Mouse (Mus musculus): ENCODE measurements at regions not wholly inside any gene's neighbourhood (a gene's known extent, or its start where the extent isn't known, plus 50 kb on each side); places are given as distances from the start of the nearest gene placed in this dataset.
"Not testable (repeated sequence)": the region's sequence is repeated elsewhere in the genome, so short reads cannot be mapped to it uniquely, and the experiment has no call there.

DNA sequence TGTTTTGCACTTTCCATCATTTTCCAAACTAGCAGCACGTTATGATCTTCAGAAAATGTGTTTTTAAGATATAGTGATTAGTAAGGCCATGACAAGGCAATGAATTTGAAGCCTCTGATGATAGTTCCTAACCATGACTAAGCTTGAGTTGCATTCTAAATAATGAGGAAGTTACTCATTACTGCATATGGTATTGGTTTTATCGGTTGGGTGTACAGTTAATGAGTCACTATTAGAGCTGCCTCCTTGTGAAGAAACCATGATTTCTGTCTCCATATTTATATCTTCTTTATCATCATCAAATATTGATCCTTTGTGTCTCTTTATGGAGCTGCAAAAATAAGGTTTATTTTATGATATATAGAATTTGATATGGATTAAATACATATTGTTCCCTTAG lies 4763.5 kb upstream of the Gm7489 start:
- Histone ChIP-seq H3K9ac (ENCODE audit: low read depth, low read length, severe bottlenecking) (no peak overlapping the region), H3K27ac (replicated peaks; ENCODE audit: low read depth, low read length) (no peak overlapping the region), H3K9me3 (ENCODE audit: control insufficient read depth, low read length) (no peaks in the 10 kb centered on the region), H3K4me2 (replicated peaks; ENCODE audit: low read depth, low read length, severe bottlenecking) (no peak overlapping the region), H3K4me3 (replicated peaks; ENCODE audit: low read length) (no peak overlapping the region), H3K27me3 (ENCODE audit: control insufficient read depth, insufficient read depth, low read length) (no peaks in the 10 kb centered on the region), H3K36me3 (ENCODE audit: control insufficient read depth, insufficient read depth, low read length) (no peaks in the 10 kb centered on the region), H3K4me1 (ENCODE audit: control insufficient read depth, insufficient read depth, low read length) (no peaks in the 10 kb centered on the region)
- 76% methylated on average over 2 of the region's 2 CpGs for WGBS
- no peak for TF ChIP-seq POLR2A (IDR thresholded peaks at IDR 0.05; ENCODE audit: borderline replicate concordance, extremely low read depth, insufficient read depth, insufficient read length)
- DNase-seq (ENCODE audit: low spot score), result no peak
- ATAC-seq (ENCODE audit: low FRiP score, low read depth), result no peak

DNA sequence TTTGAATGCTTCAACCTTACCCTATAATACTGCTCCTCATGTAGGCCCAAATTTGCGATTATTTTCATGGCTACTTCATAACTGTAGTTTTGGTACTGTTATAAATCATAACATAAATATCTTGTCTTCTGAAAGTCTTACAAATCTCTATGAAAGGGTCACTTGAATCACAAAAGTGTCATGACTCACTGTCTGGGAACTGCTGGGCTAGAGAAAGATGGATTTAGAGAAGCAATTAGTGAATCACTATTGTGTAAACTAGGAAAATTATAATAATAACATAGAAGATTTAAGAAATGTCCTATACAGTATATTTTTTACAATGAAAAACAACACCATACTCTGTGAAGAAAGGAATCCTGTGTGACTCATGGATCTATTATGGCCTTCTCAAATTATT lies 4738.3 kb upstream of the Gm7489 start:
- Histone ChIP-seq H3K9me3 (ENCODE audit: control insufficient read depth, low read length) (no peaks in the 10 kb centered on the region), H3K36me3 (ENCODE audit: control insufficient read depth, insufficient read depth, low read length) (no peaks in the 10 kb centered on the region), H3K4me2 (replicated peaks; ENCODE audit: low read depth, low read length, severe bottlenecking) (no peak overlapping the region), H3K4me1 (ENCODE audit: control insufficient read depth, insufficient read depth, low read length) (no peaks in the 10 kb centered on the region), H3K27me3 (ENCODE audit: control insufficient read depth, insufficient read depth, low read length) (no peaks in the 10 kb centered on the region), H3K27ac (replicated peaks; ENCODE audit: low read depth, low read length) (no peak overlapping the region), H3K9ac (ENCODE audit: low read depth, low read length, severe bottlenecking) (no peak overlapping the region), H3K4me3 (replicated peaks; ENCODE audit: low read length) (no peak overlapping the region)
- no peak for ATAC-seq (ENCODE audit: low FRiP score, low read depth)
- 76% methylated on average over 1 of the region's 1 CpGs for WGBS
- DNase-seq (ENCODE audit: low spot score), result no peak
- TF ChIP-seq POLR2A (IDR thresholded peaks at IDR 0.05; ENCODE audit: borderline replicate concordance, extremely low read depth, insufficient read depth, insufficient read length), result no peak

DNA sequence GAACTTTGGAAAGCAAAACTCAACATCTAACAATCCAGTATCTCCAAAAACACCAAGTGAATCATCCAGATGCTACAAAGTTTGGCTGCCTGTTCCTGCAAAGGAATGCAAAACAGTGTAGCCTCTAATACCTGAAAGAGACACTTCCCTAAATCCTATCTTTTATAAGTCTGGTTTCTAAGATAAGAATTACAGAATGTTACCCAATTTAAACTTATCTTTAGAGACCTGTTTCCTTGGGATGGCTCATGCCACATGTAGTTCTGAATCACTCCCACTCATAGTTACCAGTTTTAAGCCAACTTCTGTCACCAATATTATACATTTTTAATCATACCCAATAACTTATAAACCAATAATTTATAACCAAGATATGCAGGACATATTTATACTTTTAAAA lies 4732.7 kb upstream of the Gm7489 start:
- DNase-seq (ENCODE audit: low spot score), result no peak
- H3K36me3 ChIP-seq (ENCODE audit: control insufficient read depth, insufficient read depth, low read length), result no peaks in the 10 kb centered on the region
- H3K4me1 ChIP-seq (ENCODE audit: control insufficient read depth, insufficient read depth, low read length), result no peaks in the 10 kb centered on the region
- H3K9me3 ChIP-seq (ENCODE audit: control insufficient read depth, low read length), result no peaks in the 10 kb centered on the region
- no peak for TF ChIP-seq POLR2A (IDR thresholded peaks at IDR 0.05; ENCODE audit: borderline replicate concordance, extremely low read depth, insufficient read depth, insufficient read length)
- no peak overlapping the region for H3K27ac ChIP-seq (replicated peaks; ENCODE audit: low read depth, low read length)
- no peaks in the 10 kb centered on the region for H3K27me3 ChIP-seq (ENCODE audit: control insufficient read depth, insufficient read depth, low read length)
- no peak overlapping the region for H3K4me3 ChIP-seq (replicated peaks; ENCODE audit: low read length)
- no peak for ATAC-seq (ENCODE audit: low FRiP score, low read depth)
- no peak overlapping the region for H3K4me2 ChIP-seq (replicated peaks; ENCODE audit: low read depth, low read length, severe bottlenecking)
- H3K9ac ChIP-seq (ENCODE audit: low read depth, low read length, severe bottlenecking), result no peak overlapping the region

DNA sequence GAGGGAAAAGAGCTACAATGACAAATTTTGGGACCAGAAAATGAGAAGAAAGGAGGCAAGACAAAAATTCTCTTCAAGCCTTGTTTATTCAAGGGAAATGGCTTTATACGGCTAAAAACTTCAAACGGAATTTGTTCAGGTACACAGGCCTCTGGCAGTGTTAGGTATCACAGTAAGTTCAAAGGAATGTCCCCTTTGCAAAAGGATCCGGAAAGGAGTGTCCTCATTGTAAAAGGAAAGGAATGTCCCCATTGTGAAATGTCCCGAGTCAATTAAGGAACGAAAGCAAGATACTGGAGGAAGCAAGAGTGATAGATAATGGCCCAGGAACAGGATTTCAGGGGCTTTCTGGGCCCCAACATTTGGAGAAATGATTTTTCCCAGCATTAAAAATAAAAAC lies 4730.7 kb upstream of the Gm7489 start:
- Histone ChIP-seq H3K4me3 (replicated peaks; ENCODE audit: low read length) (no peak overlapping the region), H3K9ac (ENCODE audit: low read depth, low read length, severe bottlenecking) (no peak overlapping the region), H3K27me3 (ENCODE audit: control insufficient read depth, insufficient read depth, low read length) (no peaks in the 10 kb centered on the region), H3K4me1 (ENCODE audit: control insufficient read depth, insufficient read depth, low read length) (no peaks in the 10 kb centered on the region), H3K4me2 (replicated peaks; ENCODE audit: low read depth, low read length, severe bottlenecking) (no peak overlapping the region), H3K27ac (replicated peaks; ENCODE audit: low read depth, low read length) (no peak overlapping the region), H3K9me3 (ENCODE audit: control insufficient read depth, low read length) (no peaks in the 10 kb centered on the region), H3K36me3 (ENCODE audit: control insufficient read depth, insufficient read depth, low read length) (no peaks in the 10 kb centered on the region)
- no peak for TF ChIP-seq POLR2A (IDR thresholded peaks at IDR 0.05; ENCODE audit: borderline replicate concordance, extremely low read depth, insufficient read depth, insufficient read length)
- no peak for DNase-seq (ENCODE audit: low spot score)
- WGBS, result 89% methylated on average over 5 of the region's 5 CpGs
- ATAC-seq (ENCODE audit: low FRiP score, low read depth), result no peak

DNA sequence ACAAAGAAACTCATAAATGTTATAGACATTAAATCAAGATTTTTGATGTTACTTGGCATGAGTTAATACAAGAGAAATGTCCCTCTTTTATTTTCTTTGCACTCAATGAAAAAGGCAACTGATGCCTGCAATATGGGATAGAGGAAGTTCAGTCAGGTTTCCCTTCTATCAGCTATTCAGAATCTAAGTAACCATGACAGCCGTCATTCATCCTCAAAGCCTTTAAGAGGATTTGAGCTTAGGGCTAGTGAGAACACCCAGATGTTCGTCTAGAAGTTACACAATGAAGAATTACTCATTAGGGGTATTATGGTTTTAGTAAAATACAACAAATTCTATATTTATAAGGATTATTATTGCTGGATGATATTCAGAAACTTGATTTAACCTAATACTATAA lies 4693.2 kb upstream of the Gm7489 start:
- no peak for TF ChIP-seq POLR2A (IDR thresholded peaks at IDR 0.05; ENCODE audit: borderline replicate concordance, extremely low read depth, insufficient read depth, insufficient read length)
- H3K4me2 ChIP-seq (replicated peaks; ENCODE audit: low read depth, low read length, severe bottlenecking), result no peak overlapping the region

DNA sequence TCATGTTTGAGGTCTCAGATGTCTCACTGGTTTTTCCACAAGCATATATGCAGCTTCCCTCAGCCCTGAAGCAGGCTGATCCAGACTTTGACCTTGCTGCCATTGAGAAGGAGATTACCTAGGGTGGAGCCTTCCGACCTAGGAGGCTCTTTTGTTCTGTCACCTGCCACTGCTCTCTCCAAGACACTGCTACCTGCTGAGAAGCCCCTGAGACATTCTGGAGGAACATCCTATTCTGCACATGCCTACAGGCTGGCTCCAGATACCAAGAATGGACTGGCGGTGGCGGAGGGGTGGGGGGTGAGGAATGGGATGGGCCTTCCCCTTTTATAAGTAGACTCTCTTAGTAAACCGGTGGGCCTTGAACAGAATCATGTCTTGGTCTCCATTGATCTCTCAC lies 4692.1 kb upstream of the Gm7489 start:
- H3K27ac ChIP-seq (replicated peaks; ENCODE audit: low read depth, low read length); H3K4me3 ChIP-seq (replicated peaks; ENCODE audit: low read length); H3K36me3 ChIP-seq (ENCODE audit: control insufficient read depth, insufficient read depth, low read length); H3K9me3 ChIP-seq (ENCODE audit: control insufficient read depth, low read length); ATAC-seq (ENCODE audit: low FRiP score, low read depth); H3K4me2 ChIP-seq (replicated peaks; ENCODE audit: low read depth, low read length, severe bottlenecking); DNase-seq (ENCODE audit: low spot score); H3K27me3 ChIP-seq (ENCODE audit: control insufficient read depth, insufficient read depth, low read length); H3K4me1 ChIP-seq (ENCODE audit: control insufficient read depth, insufficient read depth, low read length); H3K9ac ChIP-seq (ENCODE audit: low read depth, low read length, severe bottlenecking): not testable (repeated sequence)
- 74% methylated on average over 4 of the region's 4 CpGs for WGBS

More for the DNA sequence above, 4693.2 kb upstream of the Gm7489 start:
- Histone ChIP-seq H3K36me3 (ENCODE audit: control insufficient read depth, insufficient read depth, low read length) (no peaks in the 10 kb centered on the region), H3K9ac (ENCODE audit: low read depth, low read length, severe bottlenecking) (no peak overlapping the region), H3K27me3 (ENCODE audit: control insufficient read depth, insufficient read depth, low read length) (no peaks in the 10 kb centered on the region), H3K27ac (replicated peaks; ENCODE audit: low read depth, low read length) (no peak overlapping the region), H3K9me3 (ENCODE audit: control insufficient read depth, low read length) (no peaks in the 10 kb centered on the region), H3K4me1 (ENCODE audit: control insufficient read depth, insufficient read depth, low read length) (no peaks in the 10 kb centered on the region), H3K4me3 (replicated peaks; ENCODE audit: low read length) (no peak overlapping the region)
- ATAC-seq (ENCODE audit: low FRiP score, low read depth), result no peak
- no peak for DNase-seq (ENCODE audit: low spot score)
- WGBS, result 70% methylated on average over 2 of the region's 2 CpGs

All from limb, embryonic 14.5 days (tissue).